Mouse (Mus musculus): ENCODE measurements around the gene Klf15.

The Klf15 gene

DNA sequence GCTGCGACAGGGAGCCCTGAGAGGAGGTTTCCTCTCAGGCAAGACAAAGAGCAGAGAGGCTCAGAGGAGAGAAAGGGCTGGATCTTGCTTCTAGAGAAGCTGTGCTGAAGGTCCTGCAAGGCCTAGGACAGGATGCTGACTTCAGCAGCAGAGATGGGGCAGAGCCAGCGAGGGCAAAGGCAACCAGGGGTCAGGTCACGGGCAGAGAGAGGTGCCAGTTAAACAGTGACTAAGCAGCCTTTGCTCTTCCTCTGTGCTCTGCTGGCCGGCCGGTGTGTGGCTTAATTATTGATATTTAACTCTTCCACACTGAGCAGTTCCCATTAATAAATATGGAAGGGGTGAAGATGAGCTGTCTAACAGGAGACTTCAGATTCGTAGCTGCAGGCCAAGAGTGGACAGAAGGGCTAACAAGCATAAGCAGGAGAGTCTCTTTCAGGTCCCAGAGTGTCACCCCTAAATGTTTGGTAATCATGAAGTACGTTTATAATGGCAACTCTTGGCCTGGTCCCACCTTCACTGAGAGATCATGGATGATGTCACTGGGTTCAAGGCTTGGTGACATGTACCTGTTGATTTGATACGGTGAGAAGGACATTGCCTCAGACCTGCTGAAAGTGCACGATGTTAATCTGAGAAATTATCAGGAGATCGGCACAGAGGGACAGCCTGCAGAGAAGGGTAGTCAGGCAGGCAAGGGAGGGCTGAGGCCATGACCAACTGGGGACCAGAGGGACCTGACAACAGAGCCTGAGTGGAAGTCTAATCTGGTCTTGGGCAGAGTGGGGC, 29.8 kb downstream of the Klf15 start:
- no peak for DNase-seq (ENCODE audit: low spot score in 2 of 2)

DNA sequence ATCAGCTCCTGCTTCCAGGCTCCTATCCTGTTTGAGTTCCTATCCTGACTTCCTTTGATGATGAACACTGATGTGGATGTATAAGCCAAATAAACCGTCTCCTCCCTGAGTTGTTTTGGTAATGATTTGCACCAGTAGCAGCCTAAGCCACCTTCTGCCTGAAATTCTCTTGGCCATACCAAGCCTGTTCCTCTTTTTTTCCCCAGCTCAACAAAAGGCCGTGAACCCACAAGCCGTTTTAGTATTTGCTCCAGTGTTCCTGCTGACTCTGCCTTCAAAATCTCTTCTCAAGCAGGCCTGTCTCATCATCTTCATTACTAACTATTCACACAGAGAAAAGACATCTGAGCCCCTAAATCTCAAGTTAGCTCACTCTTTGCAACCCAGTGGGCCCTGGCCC, 31.8 kb downstream of the Klf15 start:
- no peak for DNase-seq (ENCODE audit: low spot score in 2 of 2)

DNA sequence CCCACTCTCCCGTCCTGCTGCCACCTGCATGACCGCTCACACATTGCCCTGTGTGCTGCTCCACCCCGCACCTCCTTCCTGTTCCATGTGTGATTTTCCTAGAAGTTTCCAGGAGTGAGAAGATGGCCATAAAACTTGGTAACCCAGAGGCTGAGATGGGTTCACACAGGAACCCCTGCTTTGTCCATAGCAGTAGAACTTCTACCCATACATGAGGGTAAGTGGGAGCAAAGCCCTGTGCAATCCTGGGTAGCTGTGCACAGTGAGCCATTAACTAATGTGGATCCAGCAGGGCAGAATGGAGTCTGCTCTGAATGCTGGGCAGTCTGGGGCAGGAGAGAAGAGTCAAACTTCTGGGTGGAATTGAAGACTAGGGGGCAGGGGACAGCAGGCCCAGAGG, 32.2 kb downstream of the Klf15 start:
- no peak for DNase-seq (ENCODE audit: low spot score in 2 of 2)

GRCm38 (mm10) chr6:90495282-90495912, 33.0 kb downstream of the Klf15 start:
- no peak for DNase-seq (ENCODE audit: low spot score in 2 of 2)

- DNase-seq (ENCODE audit: low spot score in 2 of 2): no peak
These were observed 33.8 kb downstream of the Klf15 start for GRCm38 (mm10) chr6:90496217-90496616.

DNA sequence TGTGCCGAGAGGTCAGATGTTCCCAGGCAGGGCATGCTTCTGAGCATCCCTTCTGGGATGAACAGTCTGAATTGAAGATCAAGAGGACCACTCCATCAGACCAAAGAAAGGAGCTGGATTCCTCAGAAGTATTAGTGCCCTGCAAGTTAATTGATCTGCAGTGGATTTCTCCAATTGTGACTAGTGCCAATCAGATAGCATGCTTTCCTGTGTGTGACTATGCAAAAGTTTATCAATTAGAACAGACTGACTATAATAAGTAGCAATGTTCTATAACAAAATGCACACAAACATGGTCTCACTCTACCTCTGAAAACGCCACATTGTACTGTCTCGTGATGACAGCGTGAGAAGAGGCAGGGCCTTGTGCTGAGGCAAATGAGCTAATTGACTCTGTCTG, 37.1 kb downstream of the Klf15 start:
- DNase-seq (ENCODE audit: low spot score in 2 of 2): no peak

GRCm38 (mm10) chr6:90501222-90501940, 39.0 kb downstream of the Klf15 start:
- DNase-seq (ENCODE audit: low spot score in 2 of 2): no peak

DNA sequence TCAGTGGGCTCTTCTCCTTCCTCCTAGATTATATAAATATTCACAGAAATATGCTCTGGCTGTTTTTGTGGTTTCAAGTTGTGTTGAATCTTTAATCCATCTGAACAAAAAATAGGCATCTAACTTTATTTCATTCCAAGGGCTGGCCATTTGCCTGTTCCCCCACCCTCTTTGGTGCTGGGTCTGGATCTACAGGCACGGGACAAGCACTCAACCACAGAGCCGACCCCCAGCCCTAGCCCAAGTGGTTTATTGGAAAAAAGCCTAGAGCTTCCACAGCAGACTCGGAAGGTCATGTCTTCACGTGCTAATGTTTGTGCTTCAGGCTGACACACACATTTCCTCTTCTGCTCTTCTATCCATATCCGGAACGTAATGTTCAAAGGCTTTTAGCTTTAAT, 43.5 kb downstream of the Klf15 start:
- no peak for DNase-seq (ENCODE audit: low spot score in 2 of 2)

DNA sequence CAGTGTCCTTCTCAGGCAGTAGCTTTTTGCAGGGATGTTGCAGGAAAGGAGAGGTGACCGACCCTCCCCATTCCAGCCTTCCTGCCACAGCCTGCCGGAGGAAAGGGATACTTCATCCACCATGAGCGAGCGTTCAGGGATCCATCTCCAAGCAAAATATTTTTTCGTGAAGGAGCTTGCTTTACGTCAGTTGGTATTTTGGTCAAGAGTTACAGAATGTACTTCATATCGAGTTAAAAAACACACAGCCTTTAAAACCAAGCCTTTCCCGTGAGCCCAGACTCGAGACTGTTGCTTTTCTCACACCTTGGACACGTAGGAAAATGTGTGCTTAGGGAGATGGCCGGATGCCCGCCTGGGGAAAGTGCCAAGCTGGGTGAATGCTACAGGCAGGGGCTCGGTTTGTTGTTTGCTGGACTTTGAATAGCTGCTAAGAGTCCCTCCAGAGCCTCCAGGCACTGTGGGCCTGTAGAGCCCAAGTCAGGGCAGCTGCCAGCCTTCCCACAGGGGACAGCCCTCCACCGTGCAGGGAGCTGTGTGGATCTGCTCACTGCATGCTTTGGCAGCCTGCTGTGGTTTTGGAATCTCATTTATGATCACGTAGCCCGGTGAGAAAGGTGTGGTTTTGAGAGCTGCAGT, 44.4 kb downstream of the Klf15 start:
- DNase-seq (ENCODE audit: low spot score in 2 of 2): peak; percentile 85 to 86

GRCm38 (mm10) chr6:90507443-90507842, 45.1 kb downstream of the Klf15 start:
- no peak for DNase-seq (ENCODE audit: low spot score in 2 of 2)

DNA sequence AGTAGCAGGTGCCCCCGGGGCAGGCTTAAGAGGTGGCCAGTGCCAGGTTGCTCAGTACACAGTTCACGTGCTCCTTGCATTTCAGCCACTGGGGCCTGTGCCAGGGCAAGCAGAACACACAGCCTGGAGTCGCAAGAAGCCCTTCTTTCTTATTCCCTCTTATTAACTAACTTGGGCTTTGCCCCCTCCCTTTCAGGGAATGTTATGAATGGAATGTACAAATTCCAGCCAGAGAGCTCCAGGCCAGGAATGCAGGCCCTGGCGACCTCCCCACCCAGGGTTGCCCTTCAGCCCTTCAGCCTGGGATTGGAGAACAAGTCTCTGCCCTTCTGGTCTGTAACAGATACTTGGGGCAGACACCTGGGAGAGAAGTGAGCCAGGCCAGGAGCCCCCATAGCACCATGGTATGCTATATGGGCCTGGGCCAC, 45.8 kb downstream of the Klf15 start:
- peak; percentile 54 to 55 for DNase-seq (ENCODE audit: low spot score in 2 of 2)

GRCm38 (mm10) chr6:90509085-90509484, 46.7 kb downstream of the Klf15 start:
- no peak for DNase-seq (ENCODE audit: low spot score in 2 of 2)

DNA sequence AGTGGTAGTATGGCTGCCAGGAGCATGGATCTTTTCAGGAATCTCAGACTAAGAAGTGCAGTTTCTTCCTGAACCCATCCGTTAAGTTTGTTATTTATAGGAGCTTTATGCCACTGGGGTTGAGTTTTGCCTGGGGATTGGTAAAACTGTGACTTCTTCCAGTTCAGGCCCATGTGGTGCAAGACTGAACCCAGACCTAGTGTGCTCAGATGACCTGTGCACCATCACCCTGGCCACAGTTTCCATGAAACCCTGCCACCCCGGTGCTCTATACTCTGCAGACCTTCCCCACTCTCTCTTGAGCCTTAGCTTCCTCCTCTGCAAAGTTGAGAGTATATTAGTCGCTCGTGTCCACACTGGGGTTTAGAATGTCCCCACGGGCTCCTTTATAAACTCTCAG, 50.0 kb downstream of the Klf15 start:
- DNase-seq (ENCODE audit: low spot score in 2 of 2): no peak

GRCm38 (mm10) chr6:90513074-90513856, 50.9 kb downstream of the Klf15 start:
- no peak for DNase-seq (ENCODE audit: low spot score in 2 of 2)

DNA sequence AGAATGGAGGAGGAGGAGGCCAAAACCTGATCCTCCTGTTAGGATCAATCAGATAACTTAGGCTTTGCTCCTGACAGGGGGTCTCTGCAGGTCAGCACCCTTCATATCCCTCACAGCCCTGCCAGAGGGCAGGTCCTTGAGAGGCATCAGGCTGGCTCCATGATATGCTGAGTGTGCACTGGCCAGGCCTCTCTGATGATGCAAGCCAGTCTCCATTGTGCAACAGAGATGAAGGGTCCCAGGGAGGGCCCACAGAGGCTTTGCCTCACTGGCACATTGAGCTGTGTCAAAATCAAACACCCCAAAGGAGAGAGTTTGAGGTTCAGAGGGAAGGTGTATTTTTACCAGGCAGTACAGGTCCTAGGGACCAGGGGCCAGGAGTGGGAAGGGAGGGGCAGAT, 52.0 kb downstream of the Klf15 start:
- DNase-seq (ENCODE audit: low spot score in 2 of 2): no peak

DNA sequence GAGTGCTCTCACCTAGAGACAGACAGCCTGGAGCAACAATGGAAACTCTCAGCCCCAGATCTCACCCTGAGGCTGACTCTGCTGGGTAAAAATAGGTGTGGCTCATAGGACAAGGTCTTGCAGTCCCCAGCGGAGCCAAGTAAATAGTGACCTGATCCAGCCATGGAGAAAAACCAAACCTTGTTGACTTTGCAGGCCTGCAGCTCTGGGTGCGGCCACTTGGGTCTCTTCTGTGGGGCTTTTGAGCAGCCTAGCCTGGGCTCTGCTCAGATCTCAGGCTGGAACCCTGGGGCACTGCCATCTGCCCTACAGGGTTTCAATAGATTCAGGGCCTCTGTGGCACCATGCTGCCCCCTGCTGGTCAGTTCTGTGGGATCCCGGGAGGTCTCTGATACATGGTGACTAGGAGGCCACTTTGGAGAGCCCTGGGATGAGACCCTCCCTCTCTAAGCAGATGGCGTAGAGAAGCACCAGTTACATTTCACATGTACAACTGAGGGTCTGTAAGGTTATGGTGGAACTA, 52.6 kb downstream of the Klf15 start:
- DNase-seq (ENCODE audit: low spot score in 2 of 2): peak; percentile 62 to 76

- no peak for DNase-seq (ENCODE audit: low spot score in 2 of 2)
These were observed 56.5 kb downstream of the Klf15 start for GRCm38 (mm10) chr6:90518892-90519291.

- DNase-seq (ENCODE audit: low spot score in 2 of 2): no peak
These were observed 57.0 kb downstream of the Klf15 start for GRCm38 (mm10) chr6:90519375-90519774.

Data from right cerebral cortex, postnatal 36 days (tissue).